In the genomic region with DNA sequence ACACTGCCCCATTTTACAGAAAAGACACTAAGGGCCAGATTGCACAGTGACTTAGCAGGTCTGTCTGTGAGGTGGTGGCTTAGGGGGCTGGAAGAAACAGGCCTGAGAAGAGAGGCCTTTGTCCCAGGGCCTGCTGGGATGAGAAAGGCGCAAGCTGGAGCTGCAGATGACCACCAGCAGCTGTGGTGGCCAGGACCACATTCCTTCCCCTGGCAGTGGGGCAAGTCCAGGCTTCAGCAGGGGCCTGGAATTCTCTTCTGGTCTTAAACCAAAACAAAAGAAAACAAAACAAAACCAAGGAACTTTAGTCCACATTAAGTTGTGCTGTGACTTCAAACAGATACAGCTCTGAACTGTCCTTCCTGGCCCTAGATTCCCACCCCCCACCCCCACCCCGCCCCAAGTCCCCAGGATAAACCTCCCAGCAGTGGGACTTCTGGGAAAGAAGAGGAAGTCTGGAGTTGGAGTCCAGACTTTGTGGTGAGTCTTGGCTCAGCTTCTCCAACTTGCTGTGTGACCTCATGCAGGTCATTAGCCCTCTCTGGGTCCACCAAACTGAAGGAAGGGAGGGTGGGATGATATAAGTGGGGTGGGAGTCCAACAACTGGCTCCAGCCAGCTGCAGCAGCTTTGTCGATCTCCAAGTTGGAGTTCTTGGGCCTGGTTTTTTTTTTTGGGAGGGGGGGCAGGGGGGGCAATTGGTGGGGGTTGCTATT, we compare ENCODE assay signal across 8 mouse cellular contexts. TPM values are rescaled to one million over a fixed set of nuclear protein-coding genes. Genes with fewer than 3 reads are reported as not detected.
DNase-seq lines count a peak whose midpoint lies in the region; ATAC-seq lines count a peak whose summit lies in the region.

No protein-coding gene starts in this region.

- WGBS in hindbrain, embryonic 14.5 days = 75% methylated on average over 3 of the region's 3 CpGs
- 58% methylated on average over 3 of the region's 3 CpGs for WGBS in midbrain, embryonic 10.5 days

- no peaks in the 10 kb centered on the region for H3K27me3 ChIP-seq in hindbrain, embryonic 14.5 days (ENCODE audit: control insufficient read depth, insufficient read depth, low read length)
- no peaks in the 10 kb centered on the region for H3K27me3 ChIP-seq in midbrain, embryonic 10.5 days (ENCODE audit: low read depth, poor library complexity, severe bottlenecking)

- H3K36me3 ChIP-seq in hindbrain, embryonic 14.5 days (replicated peaks; ENCODE audit: control insufficient read depth, insufficient read depth) = no peaks in the 10 kb centered on the region
- H3K36me3 ChIP-seq in midbrain, embryonic 10.5 days = no peaks in the 10 kb centered on the region

- H3K4me2 ChIP-seq in hindbrain, embryonic 14.5 days (replicated peaks) = no peak overlapping the region

- H3K9me3 ChIP-seq in hindbrain, embryonic 14.5 days (ENCODE audit: control insufficient read depth, low read length) = no peaks in the 10 kb centered on the region
- H3K9me3 ChIP-seq in midbrain, embryonic 10.5 days (replicated peaks) = no peaks in the 10 kb centered on the region

- ATAC-seq in hindbrain, embryonic 14.5 days (ENCODE audit: low FRiP score) = no peak

- peaks cover 18% of the 10 kb centered on the region; the same call in 1 of the 2 replicates for H3K4me1 ChIP-seq in hindbrain, embryonic 14.5 days (replicated peaks; ENCODE audit: control insufficient read depth, insufficient read depth, low read length)
- peaks cover 56% of the 10 kb centered on the region for H3K4me1 ChIP-seq in midbrain, embryonic 10.5 days

- H3K4me3 ChIP-seq in hindbrain, embryonic 14.5 days (replicated peaks; ENCODE audit: low read length) = no peak overlapping the region
- 0 out of 2 replicates have a peak overlapping the region, but pooled peaks have one; percentile 25 for H3K4me3 ChIP-seq in midbrain, embryonic 10.5 days

- peak overlapping the region; percentile 84 for H3K27ac ChIP-seq in hindbrain, embryonic 14.5 days
- H3K27ac ChIP-seq in midbrain, embryonic 10.5 days (replicated peaks) = peak overlapping the region; percentile 78

- peak; percentile 35 for DNase-seq in embryo, embryonic 11 days
- DNase-seq in embryo, embryonic 10 days (ENCODE audit: low spot score) = no peak
- DNase-seq in fibroblast of lung, adult 2 months (ENCODE audit: low read depth) = peak; percentile 87
- no peak for DNase-seq in hindbrain, embryonic 14.5 days (ENCODE audit: low spot score)
- DNase-seq in midbrain, embryonic 10.5 days (ENCODE audit: low spot score) = no peak
- DNase-seq in thymus, postnatal 0 days (ENCODE audit: low spot score) = no peak
- DNase-seq in frontal cortex, postnatal 36 days (ENCODE audit: low spot score in 2 of 2) = no peak
- DNase-seq in adrenal gland, postnatal 36 days = no peak

- H3K9ac ChIP-seq in hindbrain, embryonic 14.5 days = 0 out of 2 replicates have a peak overlapping the region, but pooled peaks have one; percentile 49

RNA-seq across cellular contexts. Expression of a gene that starts 13.4 kb away (rescaled TPM):
- 21.0 and 23.9 TPM in 2 replicates for polyA plus RNA-seq in hindbrain, embryonic 14.5 days (2014; fragmentation: Nextera tagmentation; extraction: Ambion mirVana)
- polyA plus RNA-seq in midbrain, embryonic 10.5 days (2016; fragmentation: Nextera tagmentation; extraction: Ambion mirVana) = 48.3 and 50.3 TPM in 2 replicates
- polyA plus RNA-seq in thymus, postnatal 0 days (2015; fragmentation: Nextera tagmentation; extraction: Ambion mirVana) = 140 and 190 TPM in 2 replicates
- 100 to 1,000 TPM; 122 to 132 TPM for total RNA-seq in adrenal gland, postnatal 36 days (2021)

Comparison
In these comparisons a context has a peak if more than half of its experiments do, and no peak if none do; other contexts are left out.
1. DNase-seq: peak in embryo, embryonic 11 days (single experiment) and fibroblast of lung, adult 2 months (single experiment); none in embryo, embryonic 10 days (single experiment), hindbrain, embryonic 14.5 days (single experiment), midbrain, embryonic 10.5 days (single experiment), thymus, postnatal 0 days (single experiment), frontal cortex, postnatal 36 days (0 of 2) and adrenal gland, postnatal 36 days (0 of 2).